Mouse (Mus musculus) frontal cortex, postnatal 36 days (tissue): ENCODE data around the gene Usp37.
"Not testable (repeated sequence)": the region's sequence is repeated elsewhere in the genome, so short reads cannot be mapped to it uniquely, and the experiment has no call there.

ENCODE experiments used
- DNase-seq, 2 experiments: peaks; one replicate each; pipeline ENCODE4 v3.0.0; 2022; ENCODE audit warnings: low spot score in 2 of 2

The Usp37 gene

DNA sequence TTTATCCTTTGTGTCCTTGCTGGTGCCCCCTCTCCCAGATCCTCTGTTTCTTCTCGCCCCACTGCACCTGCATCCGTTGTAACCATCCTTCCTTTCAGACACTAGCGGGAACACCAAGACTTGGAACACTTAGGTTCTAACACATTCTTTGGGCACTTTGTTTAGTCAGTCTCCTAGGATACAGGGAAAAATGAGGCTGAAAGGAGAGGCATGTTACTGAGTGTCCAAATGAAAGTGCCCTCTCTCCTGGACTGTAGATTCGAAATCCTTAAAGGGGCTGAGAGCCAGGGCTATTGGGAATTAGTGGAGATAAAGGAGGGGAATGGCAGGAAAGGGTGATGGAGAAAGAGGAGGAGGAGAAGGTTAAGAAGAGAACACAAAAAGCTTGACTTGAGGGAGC, at the start of gene Usp37:
TSS of gene Usp37 (minus strand) at position 101 of the 400 bp plus-strand sequence.
- DNase-seq, result no peak

DNA sequence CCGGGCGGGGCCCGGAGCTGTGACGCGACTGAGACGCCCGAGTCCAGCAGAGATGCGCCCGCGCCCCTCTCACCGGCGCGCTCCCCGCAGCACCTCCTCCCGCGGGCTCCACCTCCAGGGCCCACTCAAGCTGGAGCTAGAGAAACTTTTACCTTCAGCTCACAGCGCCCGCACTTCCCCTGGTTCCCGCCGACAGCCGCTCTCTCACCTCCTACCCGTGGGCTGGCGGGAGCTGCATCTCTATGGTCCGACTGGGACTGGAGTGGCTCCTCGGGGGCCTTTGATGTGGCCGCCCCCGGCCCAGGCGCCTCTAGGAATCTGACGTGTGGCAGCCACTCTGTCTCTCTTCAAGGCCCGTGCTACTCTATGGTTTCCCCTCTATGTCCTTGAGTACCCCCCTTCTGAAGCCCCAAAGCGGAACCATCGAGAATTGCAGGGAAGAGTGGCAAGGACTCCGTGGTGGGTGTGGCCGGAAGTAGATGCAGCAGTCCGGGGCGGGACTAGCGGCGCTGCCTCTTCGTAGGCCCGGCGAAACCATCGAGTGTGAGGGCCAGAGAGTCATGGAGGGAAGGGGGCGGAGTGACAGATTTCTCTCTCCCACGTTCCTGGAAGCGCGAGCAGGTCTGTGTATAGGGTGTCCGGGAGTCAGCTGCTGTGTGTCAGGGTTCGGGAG, 43.8 kb upstream of the Usp37 start, which contains the start of the genes Zfp142 and Bcs1l:
TSS of gene Zfp142 (minus strand) at position 474 of the 673 bp plus-strand sequence.
TSS of gene Bcs1l (plus strand) at position 517 of the 673 bp plus-strand sequence.
- DNase-seq, result peak; percentile 99

DNA sequence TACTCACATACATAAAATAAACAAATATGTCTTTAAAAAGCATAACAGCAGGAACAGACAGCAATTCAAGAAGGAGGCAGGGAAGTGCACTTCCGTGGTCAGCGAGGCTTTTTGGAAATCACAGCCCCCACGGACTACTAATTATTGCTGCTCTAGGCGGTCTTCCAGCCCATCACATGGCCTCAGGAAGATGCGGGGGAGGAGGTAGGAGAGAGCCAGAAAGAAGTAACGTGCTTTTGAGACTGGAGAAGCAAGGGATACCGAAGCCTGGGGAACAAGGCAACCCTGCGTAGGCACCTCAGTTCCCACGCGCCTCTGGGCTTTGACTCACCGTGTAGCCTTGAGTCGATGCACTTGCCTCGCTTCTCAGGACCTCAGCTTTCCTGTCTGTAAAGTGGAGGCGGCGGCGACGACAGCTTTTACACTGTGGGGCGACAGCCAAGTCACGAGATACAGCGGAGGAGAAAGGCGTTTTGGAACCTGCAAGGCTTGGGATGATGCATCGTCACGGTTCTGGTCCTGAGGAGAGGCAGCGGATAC, 43.2 kb upstream of the Usp37 start:
- DNase-seq, result peak; percentile 85 to 86

DNA sequence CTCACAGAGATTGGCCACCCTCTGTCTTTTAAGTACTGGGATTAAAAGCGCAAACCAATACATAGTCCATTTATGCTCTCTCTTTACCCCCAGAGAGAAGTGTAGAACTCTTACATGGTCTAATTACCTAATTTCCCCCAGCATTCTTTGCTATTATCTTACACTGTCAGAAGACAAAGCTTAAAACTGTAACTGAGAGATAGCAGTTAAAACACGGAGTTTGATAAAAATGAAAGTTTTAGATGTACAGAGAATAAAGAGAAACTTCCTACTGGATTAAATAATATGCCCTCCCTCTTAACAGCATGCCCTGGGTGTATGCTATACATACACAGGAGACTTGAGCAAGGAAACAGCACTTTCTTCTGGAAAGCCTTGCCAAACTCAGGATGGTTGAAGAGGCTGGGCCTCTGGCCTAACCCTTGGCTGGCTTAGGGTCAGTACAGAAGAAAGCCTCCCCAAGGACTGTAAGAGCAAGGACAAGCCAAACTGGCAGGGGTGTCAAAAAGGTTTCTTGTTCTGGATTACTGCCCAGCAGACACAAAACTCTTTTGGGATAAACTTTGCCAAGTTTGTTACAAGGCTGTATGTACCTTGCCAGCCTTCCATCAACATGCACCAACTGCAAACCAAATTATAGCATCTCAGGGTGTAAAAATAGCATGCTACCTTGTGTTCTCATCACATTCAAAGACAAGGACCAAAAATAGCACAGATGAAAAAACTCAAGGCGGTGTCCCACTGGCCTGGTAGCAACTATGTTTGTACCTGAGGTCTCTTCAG, 40.7 kb upstream of the Usp37 start:
- DNase-seq, result no peak

DNA sequence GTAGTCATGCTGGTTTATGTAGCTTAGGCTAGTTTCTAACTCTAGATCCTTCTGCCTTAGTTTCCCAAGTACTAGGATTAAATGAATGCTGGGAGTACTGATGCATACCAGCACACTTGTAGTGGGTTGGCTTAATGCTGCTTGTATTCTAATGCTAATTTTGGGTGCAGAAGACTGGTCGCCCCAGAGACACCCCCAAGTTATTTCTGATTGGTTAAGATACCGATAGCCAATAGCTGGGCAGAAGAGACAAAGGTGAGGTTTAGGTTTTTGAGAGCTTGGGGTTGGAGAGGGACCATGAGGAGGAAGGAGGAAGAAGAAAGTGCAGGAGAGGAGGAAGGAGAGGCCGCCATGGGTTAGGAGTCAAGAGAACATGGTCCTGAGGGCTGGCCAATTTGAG, 38.5 kb upstream of the Usp37 start:
- DNase-seq, result no peak

DNA sequence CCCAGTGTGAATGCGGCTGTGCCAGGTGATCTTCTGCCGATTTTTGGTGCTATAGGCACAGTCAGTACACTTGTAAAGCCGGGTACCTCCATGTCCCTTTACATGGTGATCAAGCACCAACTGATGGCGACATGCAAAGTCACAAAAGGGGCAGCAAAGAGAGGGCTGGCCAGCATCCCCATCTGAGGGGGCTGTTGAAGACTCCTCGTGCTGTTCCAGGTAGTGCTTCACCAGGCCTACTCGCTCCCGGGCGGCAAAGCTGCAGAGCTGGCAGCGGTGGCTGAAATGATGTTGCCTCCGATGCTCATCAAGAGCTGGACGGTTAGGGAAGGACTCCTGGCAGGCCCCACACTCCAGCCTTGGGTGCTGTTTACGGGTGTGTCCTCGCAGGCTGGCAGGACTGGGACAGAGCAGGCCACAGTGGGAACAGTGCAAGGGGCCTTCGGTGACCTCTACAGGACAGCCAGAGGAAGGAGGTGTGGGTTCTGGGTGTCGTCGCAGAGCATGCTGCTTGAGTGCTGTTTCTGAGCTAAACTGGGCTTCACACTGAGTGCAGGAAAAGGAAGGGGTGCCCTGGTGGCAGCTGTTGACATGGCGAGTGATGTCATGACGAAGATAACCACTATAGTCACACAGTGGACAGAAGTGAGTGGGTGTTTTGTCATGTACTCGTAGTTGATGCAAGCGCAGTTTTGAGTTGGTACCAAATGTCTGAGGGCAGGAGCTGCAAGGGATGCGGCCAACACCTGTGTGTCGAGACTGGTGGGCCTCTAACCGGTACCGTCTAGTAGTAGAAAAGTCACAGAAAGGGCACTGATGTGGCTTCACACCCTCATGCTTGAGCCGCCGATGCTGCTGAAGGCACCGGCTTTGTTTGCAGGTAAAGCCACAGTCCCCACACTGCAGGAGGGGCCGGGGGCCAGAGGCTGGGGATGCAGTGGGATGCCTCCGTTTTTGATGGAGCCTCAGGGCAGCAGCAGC, 25.9 kb upstream of the Usp37 start:
- no peak for DNase-seq

DNA sequence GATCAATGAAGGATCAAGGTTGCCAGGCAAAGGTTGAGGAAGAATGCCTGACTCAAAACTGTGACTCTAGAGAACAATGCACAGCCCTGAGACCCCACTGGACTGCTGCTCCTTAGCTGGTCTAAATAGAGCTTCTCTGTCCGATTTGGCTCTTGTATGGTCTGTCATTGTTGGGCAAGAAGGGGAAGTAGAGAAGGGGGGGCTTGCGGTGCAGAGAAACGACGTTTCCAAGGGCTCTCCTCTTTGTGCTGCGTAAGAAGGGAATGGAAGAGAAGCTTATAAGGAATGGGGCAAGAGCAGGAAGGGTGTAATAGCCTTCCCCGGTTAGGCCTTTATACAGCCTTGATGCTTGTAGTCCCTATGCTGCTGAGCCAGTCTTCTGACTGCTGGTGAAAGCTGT, 21.8 kb upstream of the Usp37 start:
- no peak for DNase-seq

DNA sequence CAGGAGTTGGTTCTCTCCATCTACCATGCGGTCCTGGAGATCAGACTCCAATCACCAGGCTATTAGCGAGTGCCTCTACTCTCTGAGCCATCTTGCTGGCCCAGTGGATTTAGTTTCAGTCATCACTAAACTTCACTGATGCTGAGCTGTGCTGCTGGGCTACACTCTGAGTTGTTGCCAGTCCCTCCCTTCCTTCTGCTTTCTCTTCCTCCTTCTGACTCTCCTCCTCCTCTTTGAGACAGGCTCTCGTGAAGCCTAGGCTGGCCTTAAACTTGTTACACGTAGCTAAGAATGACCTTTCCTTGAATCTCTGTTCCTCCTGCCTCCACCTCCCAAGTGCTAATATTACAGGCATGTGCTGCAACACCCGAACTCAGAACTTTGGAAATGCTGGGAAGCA, 15.0 kb upstream of the Usp37 start:
- no peak for DNase-seq

DNA sequence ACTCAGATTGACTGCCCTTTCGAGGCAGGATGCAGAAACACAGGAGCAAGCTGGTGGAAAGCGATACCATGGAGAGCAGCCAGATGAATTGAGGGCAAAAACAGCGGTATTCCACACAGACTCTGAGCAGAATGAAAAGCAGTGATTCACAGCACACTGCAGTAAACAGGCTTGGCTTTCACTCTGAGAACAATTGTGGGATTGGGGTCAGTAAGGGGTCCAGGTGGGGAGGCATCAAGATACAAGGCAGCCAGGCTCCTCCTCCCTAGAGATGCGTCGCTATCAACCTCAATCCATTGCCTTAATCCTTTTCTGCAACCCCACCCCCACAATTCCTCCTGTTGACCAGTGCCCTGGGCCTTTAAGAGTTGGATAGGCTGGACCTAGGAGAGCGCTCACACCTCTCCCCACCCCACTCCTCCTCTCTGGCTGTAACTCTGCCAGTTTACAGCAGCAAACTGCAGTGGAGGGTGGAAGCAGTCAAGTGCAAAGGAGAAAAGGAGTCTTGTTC, 1.6 kb downstream of the Usp37 start, which contains the start of gene Plcd4:
TSS of gene Plcd4 (plus strand) at position 438 of the 511 bp plus-strand sequence.
- DNase-seq, result peak; percentile 29 to 44

DNA sequence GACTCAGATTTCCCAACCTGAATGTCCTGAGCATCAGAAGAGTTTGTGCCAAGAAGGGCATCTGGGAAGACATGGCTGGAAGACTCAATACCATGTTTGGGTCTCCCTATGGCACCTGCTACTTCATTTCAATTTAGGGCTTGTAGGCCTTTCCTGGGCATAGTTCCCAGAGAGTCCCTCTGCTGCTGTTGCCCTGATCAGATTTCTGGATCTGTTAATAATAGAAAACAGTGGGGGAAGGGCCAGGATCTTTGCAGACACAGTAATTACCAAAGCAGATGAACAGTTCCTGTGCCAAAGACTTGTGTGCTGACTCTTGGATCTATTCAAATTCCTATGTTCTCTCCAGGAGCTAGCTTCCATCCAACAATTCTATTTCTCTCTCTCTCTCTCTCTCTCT, 5.4 kb downstream of the Usp37 start:
- peak in 1 of 2 experiments; percentile 16 for DNase-seq

DNA sequence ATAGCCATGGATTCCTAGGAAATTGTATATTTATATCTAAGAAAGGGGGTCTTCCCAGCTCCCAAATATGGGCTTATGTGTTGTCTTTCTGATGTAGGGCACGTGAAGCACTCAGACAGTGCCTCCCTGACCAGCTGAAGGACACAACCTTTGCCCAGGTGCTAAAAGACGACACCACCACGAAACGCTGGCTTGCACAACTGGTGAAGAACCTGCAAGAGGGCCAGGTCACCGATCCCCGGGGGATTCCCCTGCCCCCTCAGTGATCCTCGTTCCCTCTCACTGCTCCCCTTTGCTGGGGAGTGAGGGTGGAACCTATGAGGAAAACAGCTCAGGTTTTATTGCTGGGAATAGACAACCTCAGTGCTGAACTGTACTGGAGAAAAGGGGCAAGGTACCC, 15.5 kb downstream of the Usp37 start:
- DNase-seq, result no peak

DNA sequence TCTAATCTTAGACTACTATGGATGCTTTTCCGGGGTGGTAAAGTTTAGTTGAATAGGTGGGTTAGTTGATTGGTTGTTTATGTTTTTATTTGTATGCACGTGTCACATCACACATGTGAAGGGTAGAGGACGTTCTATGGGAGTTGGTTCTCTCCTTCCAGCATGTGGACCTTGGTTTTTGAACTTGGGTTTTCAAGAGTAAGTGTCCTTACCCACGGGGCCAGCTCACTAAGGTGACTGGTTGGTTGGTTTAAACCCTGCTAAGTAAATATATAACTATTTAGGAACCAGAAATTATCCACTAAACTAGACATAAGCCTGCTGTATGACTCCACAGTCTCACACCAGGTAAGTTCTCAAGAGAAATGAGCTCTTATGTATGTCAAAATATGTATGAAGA, 19.3 kb downstream of the Usp37 start:
- no peak for DNase-seq

DNA sequence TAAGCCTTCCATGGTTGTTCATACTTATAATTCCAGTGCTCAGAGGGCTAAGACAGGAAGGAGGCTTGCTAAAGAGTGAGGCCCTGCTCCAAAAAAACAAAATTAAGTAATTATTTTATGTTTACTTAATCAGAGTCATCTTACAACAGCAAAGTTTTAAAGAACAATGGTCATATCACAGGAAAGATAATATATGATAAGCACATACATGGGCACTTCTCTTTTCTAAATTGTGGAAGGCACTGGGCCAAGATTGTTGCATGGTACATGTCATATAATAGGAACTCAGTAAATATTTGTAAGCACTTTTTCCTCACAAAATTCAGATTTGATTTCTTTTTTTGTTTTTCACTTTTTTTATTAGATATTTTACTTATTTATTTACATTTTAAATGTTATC, 24.2 kb downstream of the Usp37 start:
- DNase-seq, result no peak

DNA sequence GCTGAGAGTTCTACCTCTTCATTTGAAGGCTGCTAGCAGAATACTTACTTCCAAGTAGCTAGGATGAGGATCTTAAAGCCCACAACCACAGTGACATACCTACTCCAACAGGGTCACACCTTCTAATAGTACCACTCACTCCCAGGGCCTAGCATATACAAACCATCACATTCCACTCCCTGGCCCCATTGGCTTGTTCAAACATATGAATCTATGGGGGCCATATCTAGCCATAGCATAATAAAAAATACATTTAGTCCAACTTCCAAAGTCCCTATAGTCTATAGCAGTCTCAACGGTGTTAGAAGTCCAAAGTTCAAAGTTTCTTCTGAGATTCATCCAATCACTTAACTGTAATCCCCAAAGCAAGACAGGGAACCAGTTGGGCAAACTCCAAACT, 31.1 kb downstream of the Usp37 start:
- DNase-seq, result not testable (repeated sequence)

DNA sequence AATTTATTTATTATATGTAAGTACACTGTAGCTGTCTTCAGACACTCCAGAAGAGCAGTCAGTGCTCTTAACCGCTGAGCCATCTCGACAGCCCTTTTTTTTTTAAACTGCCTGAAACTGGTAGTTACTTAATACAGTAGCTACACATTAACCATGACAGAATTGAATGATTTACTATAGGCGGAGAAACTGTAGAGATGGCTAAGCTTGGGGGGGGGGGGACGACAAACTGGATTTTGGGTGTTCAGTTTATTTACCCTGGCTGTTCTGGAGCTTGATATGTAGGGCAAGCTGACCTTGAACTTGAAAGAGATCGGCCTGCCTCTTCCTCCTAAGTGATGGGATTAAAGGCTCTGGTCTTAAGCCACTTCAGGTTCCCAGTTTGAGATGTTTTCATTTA, 32.8 kb downstream of the Usp37 start:
- no peak for DNase-seq

DNA sequence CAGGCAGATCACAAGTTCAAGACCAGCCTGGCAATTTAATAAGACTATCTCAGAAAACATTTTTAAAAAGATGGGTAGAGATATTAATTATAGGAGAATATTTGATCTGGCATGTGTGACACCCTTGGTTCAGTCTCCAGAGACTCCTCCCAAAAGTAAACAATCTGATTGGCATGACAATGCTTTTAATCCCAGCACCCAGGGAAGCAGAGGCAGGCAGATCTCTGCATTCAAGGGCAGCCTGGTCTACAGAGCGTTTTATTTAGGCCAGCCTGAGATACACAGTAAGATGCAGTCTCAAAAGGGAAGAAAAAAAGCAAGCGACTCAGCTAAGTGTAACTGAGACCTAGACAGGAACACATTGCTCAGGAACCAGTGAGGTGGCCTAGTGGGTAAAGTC, 36.3 kb downstream of the Usp37 start:
- no peak for DNase-seq

DNA sequence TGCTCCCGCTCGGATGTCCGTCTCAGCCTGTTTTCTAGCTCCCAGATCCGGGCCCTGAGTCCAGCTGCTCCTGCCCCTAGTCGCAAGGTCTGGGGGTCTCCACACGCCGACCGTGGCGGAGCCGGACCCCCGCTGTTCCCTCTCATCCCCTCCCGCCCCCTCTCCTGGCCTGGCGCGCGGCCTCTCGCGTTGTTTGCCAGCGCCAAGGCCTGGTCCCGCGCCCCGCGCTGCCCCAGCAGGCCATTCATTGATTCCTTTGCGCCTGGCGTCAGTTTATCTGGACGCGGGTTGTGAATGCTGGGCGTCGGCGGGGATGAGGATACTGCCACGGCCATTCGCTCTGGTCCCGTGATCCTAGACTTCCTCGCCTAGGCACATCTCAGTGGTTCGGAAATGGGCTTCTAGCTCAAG, 37.6 kb downstream of the Usp37 start:
- DNase-seq, result peak in 1 of 2 experiments; percentile 32

DNA sequence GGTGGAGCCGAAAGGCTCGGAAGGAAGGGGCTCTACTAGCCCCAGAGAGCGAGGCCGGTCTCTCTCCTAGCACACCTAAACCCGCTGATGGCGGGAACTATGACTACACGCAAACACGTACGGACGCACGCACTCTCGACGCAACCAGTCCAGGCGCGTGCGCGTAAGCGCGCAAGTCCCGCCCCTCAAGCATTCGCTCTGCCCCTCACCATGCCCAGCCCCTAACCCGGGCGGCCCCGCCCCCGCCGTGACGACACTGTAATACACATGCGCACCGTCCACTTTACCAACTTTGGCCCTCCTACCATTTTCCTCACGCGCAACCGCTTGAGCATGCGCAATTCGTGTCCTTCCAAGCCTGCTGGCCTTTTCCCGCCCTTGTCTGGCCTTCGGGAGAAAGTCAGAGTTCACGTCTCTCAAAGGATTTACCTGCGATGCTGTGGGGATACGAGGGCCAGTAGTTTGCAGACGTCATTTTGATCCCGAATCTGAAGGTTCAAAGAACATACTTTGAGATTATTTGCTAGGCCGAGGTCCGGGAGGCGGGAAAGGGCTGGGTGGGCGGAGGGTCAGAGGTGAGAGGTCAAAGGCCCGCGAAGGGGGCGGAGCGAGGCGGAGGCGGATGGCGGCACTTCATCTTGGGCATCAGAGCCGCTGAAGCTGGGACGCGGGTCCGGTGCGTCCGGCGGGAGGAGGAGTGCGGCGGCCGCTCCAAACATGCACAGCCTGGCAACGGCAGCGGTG, 38.2 kb downstream of the Usp37 start, which contains the start of gene Cnot9:
TSS of gene Cnot9 (plus strand) at position 338 of the 744 bp plus-strand sequence.
- peak; percentile 100 for DNase-seq

DNA sequence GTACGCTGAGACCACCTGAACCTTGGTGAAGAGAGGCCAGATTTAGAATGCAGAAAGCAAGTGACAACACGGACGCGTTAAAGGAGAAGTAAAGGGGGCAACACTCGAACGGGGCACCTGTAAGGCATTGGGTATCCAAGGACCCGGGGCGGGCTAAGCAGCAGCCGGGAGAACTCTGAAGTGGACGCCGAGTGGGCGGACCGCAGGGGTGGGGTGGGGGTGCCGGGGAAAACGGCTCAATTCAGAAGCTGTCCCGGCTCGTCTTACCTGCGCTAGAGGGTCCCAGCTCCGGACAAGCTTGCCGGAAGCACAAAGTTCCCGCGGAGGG, 38.7 kb downstream of the Usp37 start:
- DNase-seq, result no peak

DNA sequence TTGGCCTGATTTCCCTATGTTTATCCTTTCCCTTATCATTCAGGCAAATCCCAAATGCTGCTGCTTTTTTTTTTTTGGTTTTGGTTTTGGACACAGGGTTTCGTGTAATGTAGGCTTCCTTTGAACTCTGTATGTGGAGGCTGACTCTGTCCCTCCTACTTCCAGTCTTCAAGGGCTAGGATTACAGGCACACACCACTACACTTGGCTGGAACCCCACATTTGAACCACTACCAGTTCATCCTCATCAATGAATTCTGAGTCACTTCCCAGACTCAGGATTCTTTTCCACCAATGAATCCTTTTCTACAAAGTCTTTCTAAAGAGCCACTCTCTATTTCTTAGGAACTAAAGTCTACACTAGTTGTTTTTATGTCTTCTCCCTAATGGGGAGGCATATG, 43.0 kb downstream of the Usp37 start:
- no peak for DNase-seq

DNA sequence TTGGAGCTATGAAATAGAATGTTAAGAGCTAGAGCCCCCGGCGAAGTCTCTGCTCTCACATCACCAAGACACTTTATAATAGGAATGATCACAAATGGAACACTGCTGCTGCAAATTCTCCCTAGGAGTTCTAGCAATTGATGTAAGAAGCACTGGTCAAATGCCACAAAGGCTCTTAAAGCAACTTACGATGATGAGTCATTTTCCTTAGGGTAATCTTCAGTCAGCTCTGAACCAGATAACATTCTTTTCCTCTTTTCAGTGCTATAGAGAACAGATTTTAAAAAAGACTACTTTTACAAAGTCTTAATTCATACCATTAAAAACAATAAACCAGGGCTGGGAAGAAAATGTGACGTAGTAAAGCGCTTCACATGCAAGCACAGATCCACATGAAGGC, 58.3 kb downstream of the Usp37 start:
- DNase-seq, result no peak
